19 mouse cellular contexts compared by ENCODE assay signal in genomic region chr7:80838247-80838646, GRCm38 (mm10). TPM values are rescaled to one million over a fixed set of nuclear protein-coding genes. Genes with fewer than 3 reads are reported as not detected.
DNase-seq lines count a peak whose midpoint lies in the region; ATAC-seq and TF ChIP-seq lines count a peak whose summit lies in the region.
"Had no signal": no experiment of that assay in that cellular context is flagged by ENCODE, and none has a peak within 500 bp of the region (broad histone marks: within the 10 kb centered on the region; RNA-seq: fewer than 3 reads in every experiment).

No protein-coding gene starts in this region.

- H3K36me3 ChIP-seq in lung, embryonic 15.5 days, result no peaks in the 10 kb centered on the region
- no peaks in the 10 kb centered on the region for H3K36me3 ChIP-seq in ES-Bruce4 (ENCODE audit: control insufficient read depth, insufficient read depth, low read length, poor library complexity, severe bottlenecking)
- no peaks in the 10 kb centered on the region for H3K36me3 ChIP-seq in myocyte (ENCODE audit: control insufficient read depth, insufficient read depth)
- H3K36me3 ChIP-seq in midbrain, embryonic 13.5 days, result no peaks in the 10 kb centered on the region
- H3K36me3 ChIP-seq: forebrain, embryonic 10.5 days; hindbrain, embryonic 13.5 days; neural tube, embryonic 12.5 days; stomach, embryonic 15.5 days had no signal

- no peak overlapping the region for H3K27ac ChIP-seq in lung, embryonic 15.5 days
- H3K27ac ChIP-seq in ES-Bruce4 (ENCODE audit: insufficient read depth, low read length), result no peak overlapping the region
- H3K27ac ChIP-seq in embryonic fibroblast, embryonic 13.5 days (ENCODE audit: insufficient read depth, low read length), result peak overlapping the region; percentile 83
- no peak overlapping the region for H3K27ac ChIP-seq in midbrain, embryonic 13.5 days
- H3K27ac ChIP-seq: forebrain, embryonic 10.5 days; hindbrain, embryonic 13.5 days; layer of hippocampus, adult 2 months; neural tube, embryonic 12.5 days; stomach, embryonic 15.5 days had no signal

- DNase-seq in lung, postnatal 25 days (ENCODE audit: low spot score), result no peak
- no peak for DNase-seq in right cerebral cortex, postnatal 10 days (ENCODE audit: low spot score in 2 of 2)
- DNase-seq: cerebellum, adult 2 months; cerebellum, postnatal 25 days; gastrocnemius, postnatal 14 days; thymus, postnatal 25 days had no signal

- H3K9me3 ChIP-seq in lung, embryonic 15.5 days, result no peaks in the 10 kb centered on the region
- no peaks in the 10 kb centered on the region for H3K9me3 ChIP-seq in ES-Bruce4 (replicated peaks; ENCODE audit: control insufficient read depth, insufficient read depth, low read length, poor library complexity, severe bottlenecking)
- no peaks in the 10 kb centered on the region for H3K9me3 ChIP-seq in midbrain, embryonic 13.5 days
- H3K9me3 ChIP-seq: forebrain, embryonic 10.5 days; hindbrain, embryonic 13.5 days; neural tube, embryonic 12.5 days; stomach, embryonic 15.5 days had no signal

- H3K4me3 ChIP-seq in lung, embryonic 15.5 days, result no peak overlapping the region
- peak overlapping the region; percentile 15 for H3K4me3 ChIP-seq in ES-Bruce4 (ENCODE audit: low read depth, low read length)
- no peak overlapping the region for H3K4me3 ChIP-seq in embryonic fibroblast, embryonic 13.5 days (ENCODE audit: insufficient read depth, low read length)
- H3K4me3 ChIP-seq in myocyte, result peak overlapping the region; percentile 35
- H3K4me3 ChIP-seq in midbrain, embryonic 13.5 days (replicated peaks), result no peak overlapping the region
- H3K4me3 ChIP-seq: forebrain, embryonic 10.5 days; hindbrain, embryonic 13.5 days; layer of hippocampus, adult 2 months; neural tube, embryonic 12.5 days; stomach, embryonic 15.5 days had no signal

- TF ChIP-seq POLR2A in ES-Bruce4 (IDR thresholded peaks at IDR 0.05; ENCODE audit: insufficient read depth, low read length) (no peak), myocyte (IDR thresholded peaks at IDR 0.05; ENCODE audit: insufficient read length, low read depth) (no peak)
- no peak for TF ChIP-seq POLR2A in embryonic fibroblast, embryonic 13.5 days (IDR thresholded peaks at IDR 0.05; ENCODE audit: low read depth, low read length)

- peaks cover 31% of the 10 kb centered on the region for H3K79me2 ChIP-seq in myocyte (ENCODE audit: control insufficient read depth, insufficient read depth)

- ATAC-seq in lung, embryonic 15.5 days (ENCODE audit: borderline replicate concordance, extremely low read depth, low FRiP score, low TSS enrichment), result no peak
- no peak for ATAC-seq in midbrain, embryonic 13.5 days
- ATAC-seq: activated CD4-positive, CD25-positive, alpha-beta regulatory T cell, adult 4 months; forebrain, embryonic 16.5 days had no signal

- no peaks in the 10 kb centered on the region for H3K27me3 ChIP-seq in lung, embryonic 15.5 days
- no peaks in the 10 kb centered on the region for H3K27me3 ChIP-seq in ES-Bruce4 (ENCODE audit: control insufficient read depth, insufficient read depth, low read length, poor library complexity, severe bottlenecking)
- no peaks in the 10 kb centered on the region for H3K27me3 ChIP-seq in myocyte (ENCODE audit: control insufficient read depth, insufficient read depth, insufficient read length)
- H3K27me3 ChIP-seq in midbrain, embryonic 13.5 days, result no peaks in the 10 kb centered on the region
- H3K27me3 ChIP-seq: neural tube, embryonic 12.5 days; stomach, embryonic 15.5 days had no signal

- no peak for TF ChIP-seq EP300 in ES-Bruce4 (IDR thresholded peaks at IDR 0.05; ENCODE audit: insufficient read depth, low read depth, low read length)

- no peak overlapping the region for H3ac ChIP-seq in myocyte (ENCODE audit: control insufficient read depth, insufficient read length)

- TF ChIP-seq CTCF in ES-Bruce4 (IDR thresholded peaks at IDR 0.05; ENCODE audit: low read depth, low read length), result no peak
- TF ChIP-seq CTCF in embryonic fibroblast, embryonic 13.5 days (IDR thresholded peaks at IDR 0.05; ENCODE audit: borderline replicate concordance, insufficient read depth, low read length), result no peak

- H3K9ac ChIP-seq in lung, embryonic 15.5 days, result peak overlapping the region; percentile 4; the same call in 1 of the 2 replicates
- no peak overlapping the region for H3K9ac ChIP-seq in ES-Bruce4 (ENCODE audit: low read depth, poor library complexity, severe bottlenecking)
- no peak overlapping the region for H3K9ac ChIP-seq in midbrain, embryonic 13.5 days (replicated peaks)
- H3K9ac ChIP-seq: hindbrain, embryonic 13.5 days; neural tube, embryonic 12.5 days; stomach, embryonic 15.5 days had no signal

- no peak overlapping the region for H3K4me2 ChIP-seq in lung, embryonic 15.5 days
- peak overlapping the region; percentile 91 for H3K4me2 ChIP-seq in myocyte (ENCODE audit: low read depth)
- H3K4me2 ChIP-seq in midbrain, embryonic 13.5 days (replicated peaks), result no peak overlapping the region
- H3K4me2 ChIP-seq: hindbrain, embryonic 13.5 days; midbrain, embryonic 11.5 days; neural tube, embryonic 12.5 days; stomach, embryonic 15.5 days had no signal

- 36% methylated on average over 7 of the region's 7 CpGs for WGBS in lung, embryonic 15.5 days
- 39% methylated on average over 7 of the region's 7 CpGs for WGBS in midbrain, embryonic 13.5 days

- H3K4me1 ChIP-seq in lung, embryonic 15.5 days, result peaks cover 27% of the 10 kb centered on the region
- H3K4me1 ChIP-seq in ES-Bruce4 (ENCODE audit: control insufficient read depth, insufficient read depth, low read length), result peaks cover 6% of the 10 kb centered on the region
- H3K4me1 ChIP-seq in embryonic fibroblast, embryonic 13.5 days (ENCODE audit: control insufficient read depth, insufficient read depth, low read length), result peaks cover 31% of the 10 kb centered on the region
- H3K4me1 ChIP-seq in midbrain, embryonic 13.5 days (replicated peaks), result no peaks in the 10 kb centered on the region
- H3K4me1 ChIP-seq: hindbrain, embryonic 13.5 days; neural tube, embryonic 12.5 days had no signal

TF ChIP-seq in myocyte, 11 proteins besides CTCF, POLR2A, EP300 and RAD21:
- TF ChIP-seq MYOD1 (IDR thresholded peaks at IDR 0.05; ENCODE audit: control insufficient read depth in 1 of 3, insufficient read length in 2 of 3, low read depth in 2 of 3) (no peak), SRF (IDR thresholded peaks at IDR 0.05; ENCODE audit: control insufficient read depth, insufficient read length, low read depth) (peak; percentile 85), CEBPB (IDR thresholded peaks at IDR 0.05; ENCODE audit: insufficient read depth, poor library complexity, severe bottlenecking) (no peak), MAX (IDR thresholded peaks at IDR 0.05; ENCODE audit: low read depth) (no peak), REST (IDR thresholded peaks at IDR 0.05; ENCODE audit: insufficient read depth, insufficient read length) (no peak)

RNA-seq across cellular contexts. Expression of gene Iqgap1, which starts 12.5 kb away (rescaled TPM):
- 107 and 115 TPM in 2 replicates for polyA plus RNA-seq in lung, embryonic 15.5 days (2015; fragmentation: Nextera tagmentation; extraction: Ambion mirVana)
- polyA plus RNA-seq in ES-Bruce4 (2011; ENCODE audit: insufficient read depth, insufficient read length, low read depth, missing spikeins) (215 and 222 TPM in 2 replicates), myocyte (2012; fragmentation: generic; extraction: Trizol) (61.7 TPM)
- polyA plus RNA-seq in embryonic fibroblast, embryonic 13.5 days (2011; ENCODE audit: insufficient read length, low read depth, missing spikeins), result 206 and 311 TPM in 2 replicates
- polyA plus RNA-seq in midbrain, embryonic 13.5 days (2015; fragmentation: Nextera tagmentation; extraction: Ambion mirVana), result 19.9 and 21.7 TPM in 2 replicates

RNA-seq across cellular contexts. Expression of gene Zscan2, which starts 22.5 kb away (rescaled TPM):
- polyA plus RNA-seq in lung, embryonic 15.5 days (2015; fragmentation: Nextera tagmentation; extraction: Ambion mirVana), result 2.7 and 2.9 TPM in 2 replicates
- 4.5 and 4.9 TPM in 2 replicates for polyA plus RNA-seq in ES-Bruce4 (2011; ENCODE audit: insufficient read depth, insufficient read length, low read depth, missing spikeins)
- 2.7 and 5.1 TPM in 2 replicates for polyA plus RNA-seq in embryonic fibroblast, embryonic 13.5 days (2011; ENCODE audit: insufficient read length, low read depth, missing spikeins)
- 6.3 TPM for polyA plus RNA-seq in myocyte (2012; fragmentation: generic; extraction: Trizol)
- polyA plus RNA-seq in midbrain, embryonic 13.5 days (2015; fragmentation: Nextera tagmentation; extraction: Ambion mirVana), result 6.1 and 6.6 TPM in 2 replicates

Comparison
In these comparisons a context has a peak if more than half of its experiments do, and no peak if none do; other contexts are left out.
1. H3K4me3 ChIP-seq: peak in ES-Bruce4 (single experiment) and myocyte (single experiment); none in lung, embryonic 15.5 days (single experiment), embryonic fibroblast, embryonic 13.5 days (single experiment) and midbrain, embryonic 13.5 days (single experiment).